Mouse (Mus musculus) liver, embryonic 14.5 days (tissue): ENCODE results near the gene Prr29. TPM values are rescaled to one million over a fixed set of nuclear protein-coding genes. Genes with fewer than 3 reads are reported as not detected.
A peak's percentile ranks its signal among the peaks of the same experiment; 100 is the strongest.

ENCODE experiments used
- ATAC-seq: fragments of 200-750 bp; cut with Nextera tagmentation; 2 replicates; pipeline ENCODE4 v1.8.0; 2017; ENCODE audit warnings: moderate number of reproducible peaks, mild to moderate bottlenecking, moderate library complexity; ENCODE audit not compliant: insufficient read depth
- DNase-seq, 3 experiments: peaks; one replicate each; pipeline ENCODE4 v3.0.0-alpha.2; 2012 to 2013; ENCODE audit warnings: low read depth in 3 of 3, low spot score in 3 of 3
- H3K27ac ChIP-seq: fragments of 300-500 bp; sonication (generic); 2 replicates; pipeline ENCODE4 v1.5.1; 2014; ENCODE audit warnings: moderate library complexity, mild to moderate bottlenecking, control low read depth, inconsistent platforms
- H3K27me3 ChIP-seq: fragments of 300-500 bp; sonication (generic); 2 replicates; pipeline ENCODE4 v1.6.1; 2014; ENCODE audit warnings: mild to moderate bottlenecking, low read length, moderate library complexity; ENCODE audit not compliant: control insufficient read depth, insufficient read depth
- H3K36me3 ChIP-seq: fragments of 300-500 bp; sonication (generic); replicated peaks from 2 replicates; pipeline ENCODE4 v1.6.1; 2014; ENCODE audit warnings: low read depth; ENCODE audit not compliant: control insufficient read depth, insufficient read depth
- H3K4me1 ChIP-seq, 2 experiments: fragments of 200-500 bp in 1 of 2; fragments of 300-500 bp in 1 of 2; sonication (generic) in 1 of 2; replicated peaks; 2 replicates each; pipeline ENCODE4 v1.6.1; 2012 to 2014; ENCODE audit warnings: antibody characterized with exemption in 1 of 2, inconsistent platforms in 1 of 2, low read length in 1 of 2; ENCODE audit not compliant: control insufficient read depth in 2 of 2, insufficient read depth in 2 of 2
- H3K4me2 ChIP-seq: fragments of 300-500 bp; sonication (generic); 2 replicates; pipeline ENCODE4 v1.6.1; 2014; ENCODE audit warnings: low read depth, mild to moderate bottlenecking, control low read depth, moderate library complexity
- H3K4me3 ChIP-seq, 2 experiments: fragments of 200-500 bp in 1 of 2; fragments of 300-500 bp in 1 of 2; sonication (generic) in 1 of 2; 2 replicates each; pipeline ENCODE4 v1.5.1; 2012 to 2014; ENCODE audit warnings: low read depth in 2 of 2, low read length in 2 of 2, mild to moderate bottlenecking in 2 of 2, control low read depth in 1 of 2, inconsistent platforms in 1 of 2, moderate library complexity in 1 of 2; ENCODE audit not compliant: insufficient read depth in 1 of 2
- H3K9ac ChIP-seq: fragments of 300-500 bp; sonication (generic); replicated peaks from 2 replicates; pipeline ENCODE4 v1.6.1; 2014; ENCODE audit warnings: mild to moderate bottlenecking, control low read depth, moderate library complexity
- H3K9me3 ChIP-seq: fragments of 300-500 bp; sonication (generic); 2 replicates; pipeline ENCODE4 v1.6.1; 2016; ENCODE audit warnings: low read length, mixed read lengths; ENCODE audit not compliant: control insufficient read depth
- CTCF ChIP-seq: IDR thresholded peaks from 2 replicates; pipeline ENCODE4 v1.5.1; 2016; ENCODE audit warnings: antibody characterized with exemption, low read depth, control low read depth
- EP300 ChIP-seq: IDR thresholded peaks from 2 replicates; pipeline ENCODE4 v1.6.1; 2016; ENCODE audit warnings: antibody characterized with exemption, low read depth
- WGBS: fragments of 180-500 bp; shearing (Covaris S2); extraction: QIAGEN DNeasy Blood & Tissue Kit; methylation state at CpG from one replicate; pipeline ENCODE4 v1.1.7; 2014; ENCODE audit not compliant: insufficient replicate concordance; 5-methylcytosine and 5-hydroxymethylcytosine counted together
- polyA plus RNA-seq, 2 experiments: library from polyadenylated mRNA; depleted of rRNA in 1 of 2; stranded (reverse) in 1 of 2; unstranded in 1 of 2; fragments of >200 nt; fragmentation: Nextera tagmentation in 1 of 2; extraction: Ambion mirVana in 1 of 2; gene quantifications; 2 replicates each; pipeline versions ENCODE4 v1.2.1 to v1.2.3; 2012 to 2014

The Prr29 gene
- polyA plus RNA-seq, 2 experiments: not detected

DNA sequence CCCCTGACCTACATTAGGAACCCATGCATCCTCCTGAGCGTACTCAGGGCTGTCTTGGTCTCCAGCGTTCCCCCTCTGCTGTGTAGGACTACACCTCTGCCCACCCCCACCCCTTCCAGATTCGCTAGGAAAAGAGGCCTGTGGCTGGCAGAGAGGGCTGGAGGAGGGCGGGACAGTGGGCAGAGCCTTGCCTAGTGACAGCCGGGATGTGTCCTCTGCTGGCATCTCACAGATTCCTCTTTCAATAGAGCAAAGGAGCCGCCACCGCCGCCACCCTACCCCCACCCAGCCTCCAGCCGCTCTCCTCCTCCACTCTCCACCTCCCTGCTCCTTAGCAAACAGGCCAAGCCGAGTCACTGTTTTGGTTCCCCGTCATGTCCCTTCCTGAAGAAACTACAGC lies 560 bp upstream of the Prr29 start:
- Histone ChIP-seq H3K4me1 (no peaks in the 10 kb centered on the region), H3K4me3 (no peak overlapping the region), H3K9me3 (no peaks in the 10 kb centered on the region), H3K36me3 (no peaks in the 10 kb centered on the region), H3K27me3 (no peaks in the 10 kb centered on the region), H3K9ac (no peak overlapping the region), H3K4me2 (no peak overlapping the region), H3K27ac (no peak overlapping the region)
- WGBS: 18% methylated on average over 11 of the region's 11 CpGs
- ATAC-seq: no peak
- no peak for TF ChIP-seq CTCF
- no peak for TF ChIP-seq EP300
- no peak for DNase-seq

DNA sequence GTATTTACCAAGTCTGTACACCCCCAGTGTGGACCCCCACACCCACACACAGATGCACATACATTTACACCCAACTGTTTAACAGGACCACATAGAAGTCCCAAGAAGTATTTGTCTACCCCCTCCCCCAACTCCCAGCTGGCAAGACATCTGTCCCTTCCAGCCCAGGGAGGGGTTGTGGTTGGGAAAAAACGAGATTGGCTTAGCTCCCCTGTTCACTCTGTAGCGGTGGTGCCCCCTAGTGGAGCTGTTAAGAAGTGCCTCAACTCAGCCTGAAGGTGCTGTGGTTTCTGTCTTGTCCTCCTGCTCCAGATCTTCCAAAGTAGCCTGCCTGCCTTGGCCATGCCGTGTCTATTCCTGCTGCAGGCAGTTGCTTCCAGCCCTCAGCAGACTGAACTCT lies 1.0 kb downstream of the Prr29 start:
- ATAC-seq: no peak
- no peak overlapping the region for H3K9ac ChIP-seq
- H3K4me1 ChIP-seq: no peaks in the 10 kb centered on the region
- WGBS: 5% methylated on average over 3 of the region's 3 CpGs
- H3K4me3 ChIP-seq: no peak overlapping the region
- no peak overlapping the region for H3K4me2 ChIP-seq
- no peaks in the 10 kb centered on the region for H3K9me3 ChIP-seq
- peak; percentile 20 to 44 (median 32) for DNase-seq
- no peak overlapping the region for H3K27ac ChIP-seq
- H3K36me3 ChIP-seq: no peaks in the 10 kb centered on the region
- TF ChIP-seq CTCF (peak; percentile 95), EP300 (no peak)
- no peaks in the 10 kb centered on the region for H3K27me3 ChIP-seq

DNA sequence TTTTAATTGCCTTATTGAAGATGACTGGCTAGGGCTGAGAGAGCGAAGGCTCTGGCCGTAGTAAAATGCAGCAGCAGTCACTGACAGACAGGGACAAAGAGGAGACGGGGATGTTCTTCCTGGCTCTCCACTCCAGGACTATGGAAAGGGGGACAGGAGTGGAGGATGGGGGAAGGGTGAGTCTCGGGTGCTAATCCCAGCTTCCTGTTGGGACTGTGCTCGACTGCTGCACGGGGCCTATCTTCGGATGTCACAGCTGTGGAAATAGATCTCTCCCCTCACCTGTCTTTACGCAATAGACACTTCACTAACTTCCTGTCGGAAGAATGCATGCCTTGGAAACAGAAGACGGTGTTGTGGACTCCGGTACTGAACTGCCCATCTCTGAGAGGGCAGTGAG lies 8.7 kb downstream of the Prr29 start:
- H3K4me2 ChIP-seq: no peak overlapping the region
- no peaks in the 10 kb centered on the region for H3K9me3 ChIP-seq
- 45% methylated on average over 11 of the region's 11 CpGs for WGBS
- no peak overlapping the region for H3K4me3 ChIP-seq
- no peak overlapping the region for H3K27ac ChIP-seq
- no peak overlapping the region for H3K9ac ChIP-seq
- no peaks in the 10 kb centered on the region for H3K36me3 ChIP-seq
- H3K4me1 ChIP-seq: no peaks in the 10 kb centered on the region
- DNase-seq: no peak
- TF ChIP-seq CTCF: no peak
- TF ChIP-seq EP300: no peak
- ATAC-seq: no peak
- H3K27me3 ChIP-seq: no peaks in the 10 kb centered on the region

- no peaks in the 10 kb centered on the region for H3K36me3 ChIP-seq
- no peaks in the 10 kb centered on the region for H3K4me1 ChIP-seq
- no peak for ATAC-seq
- H3K9ac ChIP-seq: no peak overlapping the region
- no peak for DNase-seq
- WGBS: 37% methylated on average over 9 of the region's 9 CpGs
- no peak overlapping the region for H3K4me3 ChIP-seq
- H3K27ac ChIP-seq: no peak overlapping the region
- TF ChIP-seq EP300: no peak
- no peak for TF ChIP-seq CTCF
- no peaks in the 10 kb centered on the region for H3K27me3 ChIP-seq
- no peaks in the 10 kb centered on the region for H3K9me3 ChIP-seq
- H3K4me2 ChIP-seq: no peak overlapping the region
Observed at GRCm38 (mm10) chr11:106374559-106374958, 9.3 kb downstream of the Prr29 start.

GRCm38 (mm10) chr11:106374979-106375378 lies 9.7 kb downstream of the Prr29 start:
- 46% methylated on average over 5 of the region's 5 CpGs for WGBS
- Histone ChIP-seq H3K4me1 (peaks cover 0 to under 1% of the 10 kb centered on the region in 2 experiments; a peak in 1 of 4 replicates), H3K9ac (no peak overlapping the region), H3K9me3 (no peaks in the 10 kb centered on the region), H3K4me3 (no peak overlapping the region), H3K4me2 (no peak overlapping the region), H3K27ac (no peak overlapping the region), H3K27me3 (no peaks in the 10 kb centered on the region), H3K36me3 (no peaks in the 10 kb centered on the region)
- ATAC-seq: no peak
- TF ChIP-seq EP300: no peak
- TF ChIP-seq CTCF: no peak
- DNase-seq: no peak

GRCm38 (mm10) chr11:106381011-106381410 lies 15.7 kb downstream of the Prr29 start:
- no peak overlapping the region for H3K9ac ChIP-seq
- no peaks in the 10 kb centered on the region for H3K27me3 ChIP-seq
- H3K4me3 ChIP-seq: no peak overlapping the region
- TF ChIP-seq CTCF (peak; percentile 48), EP300 (no peak)
- peak overlapping the region; percentile 32; the same call in 1 of the 2 replicates for H3K4me2 ChIP-seq
- no peaks in the 10 kb centered on the region for H3K9me3 ChIP-seq
- no peak for ATAC-seq
- H3K36me3 ChIP-seq: no peaks in the 10 kb centered on the region
- peaks cover 0 to 29% of the 10 kb centered on the region in 2 experiments; a peak in 2 of 4 replicates for H3K4me1 ChIP-seq
- no peak for DNase-seq
- H3K27ac ChIP-seq: no peak overlapping the region
- WGBS: 61% methylated on average over 11 of the region's 11 CpGs
